Mouse (Mus musculus) regulatory T cell (primary cell): ENCODE measurements around the gene Csnk1g2.

Experiments used
- in situ Hi-C: fragments of 300-600 bp; cut with MboI, MseI; formaldehyde crosslinking; loops from one replicate; pipeline ENCODE4 v1.15.1; 2025; ENCODE audit warnings: high pct_unique_total_duplicates

Csnk1g2 gene

GRCm38 (mm10) chr10:80678601-80679377 lies 56.2 kb downstream of the Csnk1g2 start:
- in situ Hi-C loops, result no loop called here

- in situ Hi-C loops, result loop anchor here (5.0 kb wide), 1 partner anchor 102 kb away; the partner anchor contains the start of gene Klf16
Measured at GRCm38 (mm10) chr10:80679556-80680259, 57.1 kb downstream of the Csnk1g2 start.

GRCm38 (mm10) chr10:80680260-80680696 lies 57.6 kb downstream of the Csnk1g2 start:
- in situ Hi-C loops, result loop anchor here (5.0 kb wide), 1 partner anchor 103 kb away; the partner anchor contains the start of gene Klf16

- in situ Hi-C loops, result loop anchor here (5.0 kb wide), 1 partner anchor 105 kb away; the partner anchor contains the start of gene Klf16
Measured at GRCm38 (mm10) chr10:80682003-80682402, 59.4 kb downstream of the Csnk1g2 start.

- in situ Hi-C loops, result loop anchor here (5.0 kb wide), 1 partner anchor 106 kb away; the partner anchor contains the start of gene Klf16
Measured at GRCm38 (mm10) chr10:80683647-80684046, 61.0 kb downstream of the Csnk1g2 start.

GRCm38 (mm10) chr10:80684214-80684613 lies 61.6 kb downstream of the Csnk1g2 start:
- in situ Hi-C loops, result loop anchor here (5.0 kb wide), 1 partner anchor 107 kb away; the partner anchor contains the start of gene Klf16

GRCm38 (mm10) chr10:80684984-80685383 lies 62.3 kb downstream of the Csnk1g2 start:
- in situ Hi-C loops, result loop anchor here (5.0 kb wide), 2 partner anchors 58 to 108 kb away; partner anchors contain the start of gene Klf16

- in situ Hi-C loops, result loop anchor here (5.0 kb wide), 1 partner anchor 59 kb away; no protein-coding TSS in a partner anchor
Measured at GRCm38 (mm10) chr10:80686617-80687016, 64.0 kb downstream of the Csnk1g2 start.

GRCm38 (mm10) chr10:80687850-80688249 lies 65.2 kb downstream of the Csnk1g2 start:
- in situ Hi-C loops, result loop anchor here (5.0 kb wide), 1 partner anchor 61 kb away; no protein-coding TSS in a partner anchor
